Mouse (Mus musculus) urinary bladder, postnatal 14 days (tissue): ENCODE results near the gene Fam71e1.
A peak's percentile ranks its signal among the peaks of the same experiment; 100 is the strongest.

Experiments
- DNase-seq: peaks from one replicate; pipeline ENCODE4 v3.0.0; 2021; ENCODE audit warnings: low spot score

Gene Fam71e1

GRCm38 (mm10) chr7:44498922-44499321 is 2.5 kb downstream of the Fam71e1 start:
- no peak for DNase-seq

- DNase-seq = no peak
Observed at GRCm38 (mm10) chr7:44500046-44500445, 3.7 kb downstream of the Fam71e1 start.

GRCm38 (mm10) chr7:44501563-44502115 is 5.3 kb downstream of the Fam71e1 start:
- peak; percentile 65 for DNase-seq

- DNase-seq = no peak
Observed at GRCm38 (mm10) chr7:44507491-44507890, 11.1 kb downstream of the Fam71e1 start.

GRCm38 (mm10) chr7:44519240-44519913 is 23.0 kb downstream of the Fam71e1 start:
- no peak for DNase-seq

- DNase-seq = no peak
Observed at GRCm38 (mm10) chr7:44520990-44521389, 24.6 kb downstream of the Fam71e1 start.

- peak; percentile 60 for DNase-seq
Observed at GRCm38 (mm10) chr7:44521710-44522109, 25.3 kb downstream of the Fam71e1 start.

GRCm38 (mm10) chr7:44523056-44523455 is 26.7 kb downstream of the Fam71e1 start:
- DNase-seq = no peak

GRCm38 (mm10) chr7:44524502-44524901 is 28.1 kb downstream of the Fam71e1 start, which contains the start of gene Mybpc2:
Gene Mybpc2 (minus strand): TSS chr7:44524656.
- no peak for DNase-seq

- DNase-seq = peak; percentile 82
Observed at GRCm38 (mm10) chr7:44525126-44525832, 28.9 kb downstream of the Fam71e1 start.

GRCm38 (mm10) chr7:44526414-44527154 is 30.2 kb downstream of the Fam71e1 start:
- DNase-seq = no peak

- DNase-seq = peak; percentile 71
Observed at GRCm38 (mm10) chr7:44527483-44528398, 31.4 kb downstream of the Fam71e1 start.

- no peak for DNase-seq
Observed at GRCm38 (mm10) chr7:44529518-44529917, 33.1 kb downstream of the Fam71e1 start.

GRCm38 (mm10) chr7:44530507-44530906 is 34.1 kb downstream of the Fam71e1 start:
- DNase-seq = no peak

- no peak for DNase-seq
Observed at GRCm38 (mm10) chr7:44531207-44531606, 34.8 kb downstream of the Fam71e1 start.

GRCm38 (mm10) chr7:44531946-44532732 is 35.8 kb downstream of the Fam71e1 start, which contains the start of gene Spib:
Gene Spib (minus strand): TSS chr7:44532071.
- no peak for DNase-seq

GRCm38 (mm10) chr7:44532918-44533745 is 36.8 kb downstream of the Fam71e1 start:
- DNase-seq = no peak

- DNase-seq = no peak
Observed at GRCm38 (mm10) chr7:44533746-44534045, 37.3 kb downstream of the Fam71e1 start.

- DNase-seq = no peak
Observed at GRCm38 (mm10) chr7:44534242-44534641, 37.9 kb downstream of the Fam71e1 start.
